Mouse (Mus musculus) layer of hippocampus, adult 2 months (tissue): Measurements from ENCODE around the gene Vps13c. TPM values are rescaled to one million over a fixed set of nuclear protein-coding genes. Genes with fewer than 3 reads are reported as not detected.

Source experiments
- DNase-seq, 2 experiments: peaks; one replicate each; pipeline ENCODE4 v3.0.0; 2022; ENCODE audit warnings: low spot score in 2 of 2
- H3K27ac ChIP-seq: fragments of 200-600 bp; 2 replicates; pipeline ENCODE4 v1.8.1; 2022
- H3K4me3 ChIP-seq: fragments of 200-600 bp; 2 replicates; pipeline ENCODE4 v1.8.1; 2022; ENCODE audit warnings: mild to moderate bottlenecking
- CTCF ChIP-seq: fragments of 200-600 bp; conservative IDR thresholded peaks from 2 replicates; pipeline ENCODE4 v1.8.1; 2022; ENCODE audit warnings: antibody characterized with exemption, mild to moderate bottlenecking, moderate library complexity
- total RNA-seq, 2 experiments: library from RNA; stranded (reverse); gene quantifications; 2 replicates each; pipeline ENCODE4 v1.2.3; 2021

The Vps13c gene
- total RNA-seq, 2 experiments from 2014 or later: 113 to 121 TPM

- no peak for TF ChIP-seq CTCF
- no peak for DNase-seq
- no peak overlapping the region for H3K27ac ChIP-seq
- no peak overlapping the region for H3K4me3 ChIP-seq
Measured at GRCm38 (mm10) chr9:68033771-68034170, 193.6 kb downstream of the Vps13c start.

Other genes with a start within 250 kb of the Vps13c start
- gene C2cd4b, start 81.0 kb upstream of the Vps13c start, total RNA-seq: 1 to 10 TPM; 7.7 to 8.3 TPM
- gene C2cd4a, start 8.1 kb upstream of the Vps13c start, total RNA-seq: 1 to 10 TPM; 3.1 to 3.8 TPM